Mouse (Mus musculus): ENCODE measurements around the gene Ces1h. TPM values are rescaled to one million over a fixed set of nuclear protein-coding genes. Genes with fewer than 3 reads are reported as not detected.

Ces1h gene
- total and polyA plus RNA-seq, 2 experiments, result not detected

- no peak overlapping the region for H3K27ac ChIP-seq (replicated peaks; ENCODE audit: insufficient read depth, low read depth, low read length)
- DNase-seq (ENCODE audit: extremely low read depth, low read depth, low spot score), result no peak
These were observed 10.0 kb downstream of the Ces1h start for GRCm38 (mm10) chr8:93369481-93369880.

DNA sequence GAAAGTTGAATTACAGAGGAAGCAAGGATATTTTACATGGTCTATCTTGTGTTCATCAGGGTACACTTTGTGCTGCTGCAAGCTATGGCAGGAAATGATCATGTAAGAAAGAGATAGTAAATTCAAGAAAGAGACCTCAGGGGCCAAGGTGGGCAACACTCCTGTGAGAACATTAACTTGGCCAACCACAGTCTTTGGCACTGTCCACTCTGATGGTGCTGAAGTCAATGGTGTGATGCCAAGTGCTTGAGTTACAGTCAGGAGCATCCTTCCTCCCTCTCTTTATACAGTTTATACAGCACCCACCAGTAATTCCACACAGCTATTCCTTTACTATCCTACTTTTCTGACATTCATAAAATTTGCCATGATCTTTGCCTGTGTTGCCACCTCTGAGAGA, 19.4 kb downstream of the Ces1h start:
- H3K79me2 ChIP-seq (ENCODE audit: control insufficient read depth, insufficient read depth, low read length), result no peaks in the 10 kb centered on the region
- DNase-seq (ENCODE audit: extremely low read depth, low read depth, low spot score), result no peak

More at GRCm38 (mm10) chr8:93369481-93369880, 10.0 kb downstream of the Ces1h start:
- Histone ChIP-seq H3K36me3 (ENCODE audit: control insufficient read depth, insufficient read depth, low read length) (no peaks in the 10 kb centered on the region), H3K4me3 (ENCODE audit: insufficient read depth, low read depth, low read length) (no peak overlapping the region), H3K79me2 (ENCODE audit: control insufficient read depth, insufficient read depth, low read length) (no peaks in the 10 kb centered on the region), H3K4me1 (ENCODE audit: control insufficient read depth, insufficient read depth, low read length) (no peaks in the 10 kb centered on the region; the same call in 1 of the 2 replicates), H3K9ac (ENCODE audit: low read depth, low read length) (no peak overlapping the region), H3K27me3 (ENCODE audit: control insufficient read depth, insufficient read depth, low read length) (no peaks in the 10 kb centered on the region)
- 69% methylated on average over 2 of the region's 2 CpGs for WGBS
- TF ChIP-seq CTCF (IDR thresholded peaks at IDR 0.05; ENCODE audit: low read depth, low read length), result no peak

GRCm38 (mm10) chr8:93339531-93339930, 40.0 kb downstream of the Ces1h start:
- H3K27me3 ChIP-seq (ENCODE audit: control insufficient read depth, insufficient read depth, low read length), result no peaks in the 10 kb centered on the region
- no peak overlapping the region for H3K4me3 ChIP-seq (ENCODE audit: insufficient read depth, low read depth, low read length)
- 0 out of 2 replicates have a peak, but pooled peaks cover under 1% of the 10 kb centered on the region for H3K36me3 ChIP-seq (ENCODE audit: control insufficient read depth, insufficient read depth, low read length)
- no peak overlapping the region for H3K9ac ChIP-seq (ENCODE audit: low read depth, low read length)
- DNase-seq (ENCODE audit: extremely low read depth, low read depth, low spot score), result no peak
- 88% methylated on average over 2 of the region's 2 CpGs for WGBS
- H3K4me1 ChIP-seq (ENCODE audit: control insufficient read depth, insufficient read depth, low read length), result peaks cover 11% of the 10 kb centered on the region; the same call in 1 of the 2 replicates
- no peak for TF ChIP-seq CTCF (IDR thresholded peaks at IDR 0.05; ENCODE audit: low read depth, low read length)
- no peak for TF ChIP-seq POLR2A (IDR thresholded peaks at IDR 0.05; ENCODE audit: extremely low read depth, insufficient read depth, low read length)
- H3K79me2 ChIP-seq (ENCODE audit: control insufficient read depth, insufficient read depth, low read length), result peaks cover 2% of the 10 kb centered on the region; the same call in 1 of the 2 replicates
- no peak overlapping the region for H3K27ac ChIP-seq (replicated peaks; ENCODE audit: insufficient read depth, low read depth, low read length)

More for the DNA sequence above, 19.4 kb downstream of the Ces1h start:
- Histone ChIP-seq H3K4me3 (ENCODE audit: insufficient read depth, low read depth, low read length) (no peak overlapping the region), H3K4me1 (ENCODE audit: control insufficient read depth, insufficient read depth, low read length) (peaks cover 1% of the 10 kb centered on the region; the same call in 1 of the 2 replicates), H3K27ac (replicated peaks; ENCODE audit: insufficient read depth, low read depth, low read length) (no peak overlapping the region), H3K9ac (ENCODE audit: low read depth, low read length) (no peak overlapping the region), H3K27me3 (ENCODE audit: control insufficient read depth, insufficient read depth, low read length) (no peaks in the 10 kb centered on the region), H3K36me3 (ENCODE audit: control insufficient read depth, insufficient read depth, low read length) (no peaks in the 10 kb centered on the region)
- TF ChIP-seq POLR2A (IDR thresholded peaks at IDR 0.05; ENCODE audit: extremely low read depth, insufficient read depth, low read length) (no peak), CTCF (IDR thresholded peaks at IDR 0.05; ENCODE audit: low read depth, low read length) (no peak)

DNA sequence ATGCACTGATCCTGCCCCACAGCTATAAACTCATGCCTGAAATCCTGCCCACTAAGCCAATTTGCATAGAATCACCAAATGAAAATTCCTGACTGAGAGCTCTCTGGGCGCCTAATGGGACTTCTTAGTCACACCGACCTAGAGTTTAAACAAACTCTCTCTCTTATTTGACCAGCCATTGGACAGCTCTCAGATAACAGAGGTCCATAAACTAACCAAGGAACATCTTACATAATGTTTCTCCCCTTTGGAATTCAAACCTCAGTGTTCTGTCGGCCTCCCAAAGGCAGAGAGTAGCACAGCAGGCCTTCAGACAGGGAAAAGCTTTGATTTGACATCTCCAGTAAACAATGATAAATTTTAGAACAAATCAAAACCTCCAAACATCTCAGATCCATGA, 42.3 kb downstream of the Ces1h start, which contains the start of gene Ces1g:
Ces1g (minus strand) TSS at position 102 of the 400 bp plus-strand sequence.
- peaks cover 2% of the 10 kb centered on the region; the same call in 1 of the 2 replicates for H3K79me2 ChIP-seq (ENCODE audit: control insufficient read depth, insufficient read depth, low read length)
- H3K27ac ChIP-seq (replicated peaks; ENCODE audit: insufficient read depth, low read depth, low read length), result peak within 1 kb of the TSS; percentile 100
- H3K36me3 ChIP-seq (ENCODE audit: control insufficient read depth, insufficient read depth, low read length), result peaks cover 8% of the 10 kb centered on the region
- 0 out of 2 replicates have a peak, but pooled peaks have one; percentile 0 for TF ChIP-seq CTCF (IDR thresholded peaks at IDR 0.05; ENCODE audit: low read depth, low read length)
- TF ChIP-seq POLR2A (IDR thresholded peaks at IDR 0.05; ENCODE audit: extremely low read depth, insufficient read depth, low read length), result 0 out of 2 replicates have a peak, but pooled peaks have one; percentile 14
- H3K4me3 ChIP-seq (ENCODE audit: insufficient read depth, low read depth, low read length), result peak within 1 kb of the TSS; percentile 70
- peak; percentile 92 for DNase-seq (ENCODE audit: extremely low read depth, low read depth, low spot score)
- no peaks in the 10 kb centered on the region for H3K27me3 ChIP-seq (ENCODE audit: control insufficient read depth, insufficient read depth, low read length)
- peak within 1 kb of the TSS; percentile 73 for H3K9ac ChIP-seq (ENCODE audit: low read depth, low read length)
- WGBS, result 16% methylated on average over 3 of the region's 3 CpGs
- H3K4me1 ChIP-seq (ENCODE audit: control insufficient read depth, insufficient read depth, low read length), result peaks cover 25% of the 10 kb centered on the region

- H3K27ac ChIP-seq (replicated peaks; ENCODE audit: insufficient read depth, low read depth, low read length), result peak overlapping the region; percentile 99
- peak; percentile 100 for DNase-seq (ENCODE audit: extremely low read depth, low read depth, low spot score)
- peaks cover 41% of the 10 kb centered on the region for H3K4me1 ChIP-seq (ENCODE audit: control insufficient read depth, insufficient read depth, low read length)
- no peak for TF ChIP-seq POLR2A (IDR thresholded peaks at IDR 0.05; ENCODE audit: extremely low read depth, insufficient read depth, low read length)
- TF ChIP-seq CTCF (IDR thresholded peaks at IDR 0.05; ENCODE audit: low read depth, low read length), result no peak
- peaks cover 2% of the 10 kb centered on the region; the same call in 1 of the 2 replicates for H3K79me2 ChIP-seq (ENCODE audit: control insufficient read depth, insufficient read depth, low read length)
- no peak overlapping the region for H3K4me3 ChIP-seq (ENCODE audit: insufficient read depth, low read depth, low read length)
- peaks cover 26% of the 10 kb centered on the region for H3K36me3 ChIP-seq (ENCODE audit: control insufficient read depth, insufficient read depth, low read length)
- no peaks in the 10 kb centered on the region for H3K27me3 ChIP-seq (ENCODE audit: control insufficient read depth, insufficient read depth, low read length)
- WGBS, result 43% methylated on average over 1 of the region's 1 CpGs
- H3K9ac ChIP-seq (ENCODE audit: low read depth, low read length), result no peak overlapping the region
These were observed 46.8 kb downstream of the Ces1h start for GRCm38 (mm10) chr8:93332703-93333102.

GRCm38 (mm10) chr8:93331151-93331550, 48.4 kb downstream of the Ces1h start:
- Histone ChIP-seq H3K27ac (replicated peaks; ENCODE audit: insufficient read depth, low read depth, low read length) (peak overlapping the region; percentile 99), H3K27me3 (ENCODE audit: control insufficient read depth, insufficient read depth, low read length) (no peaks in the 10 kb centered on the region), H3K4me1 (ENCODE audit: control insufficient read depth, insufficient read depth, low read length) (peaks cover 35% of the 10 kb centered on the region), H3K36me3 (ENCODE audit: control insufficient read depth, insufficient read depth, low read length) (peaks cover 32% of the 10 kb centered on the region), H3K4me3 (ENCODE audit: insufficient read depth, low read depth, low read length) (no peak overlapping the region), H3K9ac (ENCODE audit: low read depth, low read length) (peak overlapping the region; percentile 21), H3K79me2 (ENCODE audit: control insufficient read depth, insufficient read depth, low read length) (no peaks in the 10 kb centered on the region)
- TF ChIP-seq CTCF (IDR thresholded peaks at IDR 0.05; ENCODE audit: low read depth, low read length) (no peak), POLR2A (IDR thresholded peaks at IDR 0.05; ENCODE audit: extremely low read depth, insufficient read depth, low read length) (no peak)
- DNase-seq (ENCODE audit: extremely low read depth, low read depth, low spot score), result peak; percentile 93
- WGBS, result 92% methylated on average over 2 of the region's 2 CpGs
